Mouse (Mus musculus) cortical plate, adult 2 months (tissue): ENCODE data around the gene Rasl10b. TPM values are rescaled to one million over a fixed set of nuclear protein-coding genes. Genes with fewer than 3 reads are reported as not detected.
A peak's percentile ranks its signal among the peaks of the same experiment; 100 is the strongest.

ENCODE experiments used
- H3K27ac ChIP-seq: fragments of 200-500 bp; 2 replicates; pipeline ENCODE4 v1.5.1; 2012; ENCODE audit warnings: low read length, control low read depth, inconsistent platforms; ENCODE audit not compliant: insufficient read depth
- H3K4me1 ChIP-seq: fragments of 200-500 bp; 2 replicates; pipeline ENCODE4 v1.6.1; 2011; ENCODE audit warnings: low read length; ENCODE audit not compliant: control insufficient read depth, insufficient read depth
- H3K4me3 ChIP-seq: fragments of 200-500 bp; 2 replicates; pipeline ENCODE4 v1.5.1; 2011; ENCODE audit warnings: mild to moderate bottlenecking, low read length, control low read depth; ENCODE audit not compliant: insufficient read depth
- CTCF ChIP-seq: fragments of 200-500 bp; IDR thresholded peaks from 2 replicates; pipeline ENCODE4 v1.5.1; 2011; ENCODE audit warnings: mild to moderate bottlenecking, control low read depth, low read length; ENCODE audit not compliant: insufficient read depth; ENCODE audit errors: extremely low read depth
- POLR2A ChIP-seq: fragments of 200-500 bp; IDR thresholded peaks from 2 replicates; pipeline ENCODE4 v1.6.1; 2011; ENCODE audit warnings: mild to moderate bottlenecking, low read length, control low read depth; ENCODE audit not compliant: insufficient read depth; ENCODE audit errors: extremely low read depth
- polyA plus RNA-seq: library from polyadenylated mRNA; depleted of rRNA; stranded (reverse); fragments of >200 nt; gene quantifications from 2 replicates; pipeline ENCODE4 v1.2.3, GENCODE M21; 2012

The Rasl10b gene
- polyA plus RNA-seq, 1 experiment = 271 TPM

DNA sequence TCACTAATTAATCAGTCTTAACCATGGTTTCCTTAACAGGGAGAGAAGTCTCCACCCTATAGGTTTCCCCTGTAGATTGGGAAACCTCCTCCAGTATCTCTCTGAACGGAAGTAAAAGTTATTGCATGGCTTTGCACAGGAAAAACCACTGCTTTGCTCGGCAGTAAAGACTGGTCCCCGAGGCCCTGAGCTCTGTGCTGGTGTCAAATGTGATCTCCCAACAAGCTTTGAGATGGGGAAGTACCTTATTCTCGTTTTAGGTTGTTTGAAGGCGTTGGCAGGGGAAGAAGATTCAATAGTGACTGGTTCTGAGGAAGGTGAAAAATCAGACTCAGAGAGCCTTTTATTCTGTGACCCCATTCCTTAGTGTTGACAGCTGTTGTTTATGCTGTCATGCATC lies 10.2 kb upstream of the Rasl10b start:
- no peak overlapping the region for H3K4me3 ChIP-seq
- peaks cover 6% of the 10 kb centered on the region for H3K4me1 ChIP-seq
- no peak overlapping the region for H3K27ac ChIP-seq
- TF ChIP-seq POLR2A (no peak), CTCF (no peak)

DNA sequence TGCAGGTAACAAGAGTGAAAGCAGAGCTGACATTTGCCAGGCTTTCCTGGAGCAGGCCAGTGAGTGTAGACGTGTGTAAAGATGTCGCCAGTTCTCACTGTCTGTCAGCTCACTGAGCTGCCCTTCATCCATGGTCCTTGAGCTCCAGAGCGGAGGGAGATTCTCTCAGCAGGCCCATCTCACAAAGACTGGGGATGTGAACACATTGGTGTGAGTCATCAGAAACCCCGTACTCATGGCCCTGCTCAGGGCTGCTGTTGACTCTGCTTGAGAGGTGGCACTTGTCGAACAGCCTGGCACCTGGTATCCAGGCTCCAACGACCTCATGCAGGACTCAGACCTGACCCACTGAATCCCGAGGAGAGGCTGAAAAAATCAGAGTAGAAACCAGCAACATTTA lies 5.2 kb upstream of the Rasl10b start:
- no peak for TF ChIP-seq POLR2A
- no peak for TF ChIP-seq CTCF
- H3K4me3 ChIP-seq = no peak overlapping the region
- 0 out of 2 replicates have a peak overlapping the region, but pooled peaks have one; percentile 12 for H3K27ac ChIP-seq
- H3K4me1 ChIP-seq = peaks cover 9% of the 10 kb centered on the region

DNA sequence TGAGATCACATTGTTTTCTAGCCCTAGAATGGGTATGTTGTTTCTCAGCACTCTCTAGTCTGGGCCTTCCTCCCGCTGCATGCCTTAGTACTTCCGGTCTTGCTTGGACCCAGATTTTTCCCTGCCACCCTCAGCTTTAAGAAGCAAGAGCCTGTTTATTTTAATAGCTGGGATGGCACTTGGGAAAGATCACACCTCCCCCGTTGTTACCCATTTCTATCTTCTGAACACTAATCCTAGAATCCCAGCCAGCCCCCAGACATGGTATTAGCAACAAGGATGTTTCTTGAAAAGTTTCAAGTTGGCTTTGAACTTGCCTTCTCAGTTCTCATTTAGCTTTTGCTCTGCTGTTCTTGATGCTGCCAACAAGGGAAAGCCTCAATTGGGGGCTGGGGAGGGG lies 2.5 kb upstream of the Rasl10b start:
- Histone ChIP-seq H3K27ac (no peak overlapping the region), H3K4me1 (peaks cover 12% of the 10 kb centered on the region), H3K4me3 (no peak overlapping the region)
- no peak for TF ChIP-seq POLR2A
- no peak for TF ChIP-seq CTCF

DNA sequence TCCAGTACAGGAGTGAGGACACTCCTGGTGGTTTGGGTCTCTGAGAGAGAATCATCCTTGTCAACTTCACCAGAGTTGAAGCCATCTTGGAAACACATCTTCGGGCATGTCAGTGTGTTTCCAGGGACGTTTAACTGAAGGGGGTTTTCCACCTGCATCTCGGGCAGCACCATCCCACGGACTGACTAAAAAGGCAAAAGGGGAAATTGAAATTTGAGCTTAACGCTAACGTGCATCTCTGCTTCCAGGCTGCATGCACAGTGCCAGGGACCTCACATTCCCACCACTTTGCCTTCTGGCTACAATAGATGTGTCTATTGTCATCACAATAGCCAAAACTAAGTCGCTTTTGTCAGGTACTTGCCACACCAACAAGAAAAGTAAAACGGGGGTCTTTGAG lies 695 bp upstream of the Rasl10b start:
- Histone ChIP-seq H3K4me1 (peaks cover 14% of the 10 kb centered on the region), H3K27ac (no peak overlapping the region), H3K4me3 (no peak overlapping the region)
- no peak for TF ChIP-seq CTCF
- no peak for TF ChIP-seq POLR2A

DNA sequence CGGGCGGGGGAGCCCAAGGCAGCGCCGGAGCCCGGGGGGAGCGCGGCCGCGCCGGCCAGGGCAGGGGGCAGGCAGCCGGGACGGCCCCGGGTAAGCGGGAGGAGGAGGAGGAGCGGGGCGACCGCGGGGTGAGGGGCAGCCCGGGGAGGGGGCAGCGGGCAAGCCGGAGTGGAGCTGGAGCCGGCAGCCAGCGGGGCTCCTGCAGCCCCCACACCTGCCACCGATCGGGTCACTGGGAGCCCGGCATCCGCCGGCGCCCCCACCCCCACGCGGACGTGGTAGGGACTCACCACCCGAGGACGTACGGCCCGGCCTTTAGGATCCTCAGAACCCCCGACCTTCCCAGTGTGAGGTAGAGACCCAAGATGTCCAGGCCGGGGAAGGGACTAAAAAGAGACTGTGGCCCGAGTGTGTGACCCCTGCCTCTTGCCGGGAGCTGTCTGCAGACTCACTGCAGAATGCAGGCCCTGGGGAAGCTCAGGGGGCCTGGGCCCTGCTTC lies 905 bp downstream of the Rasl10b start:
- peak overlapping the region; percentile 57 for H3K4me3 ChIP-seq
- TF ChIP-seq POLR2A (no peak), CTCF (no peak)
- H3K4me1 ChIP-seq = peaks cover 16% of the 10 kb centered on the region
- peak overlapping the region; percentile 63 for H3K27ac ChIP-seq

DNA sequence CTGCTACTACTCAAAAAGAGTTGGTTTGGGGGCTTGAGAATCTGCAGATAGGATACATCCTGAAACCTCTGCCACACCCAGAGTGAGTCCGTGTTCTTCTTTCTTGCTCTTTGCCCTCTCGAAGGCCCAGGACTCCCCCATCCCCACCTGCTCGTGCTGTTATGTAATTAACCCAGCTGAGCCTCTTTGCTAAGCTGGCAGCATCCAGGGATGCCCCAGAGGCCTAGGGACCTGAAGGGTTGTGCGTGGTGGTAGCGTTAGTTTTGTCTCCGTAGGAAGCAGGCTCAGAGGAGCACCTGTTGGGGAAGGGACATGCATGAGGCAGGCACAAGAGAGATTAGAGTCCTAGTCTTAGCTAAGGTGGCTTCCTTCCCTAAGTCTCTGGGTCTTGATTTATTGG lies 1.6 kb downstream of the Rasl10b start:
- no peak for TF ChIP-seq POLR2A
- TF ChIP-seq CTCF = no peak
- Histone ChIP-seq H3K4me1 (peaks cover 16% of the 10 kb centered on the region), H3K4me3 (peak overlapping the region; percentile 57), H3K27ac (peak overlapping the region; percentile 63; the same call in 1 of the 2 replicates)

DNA sequence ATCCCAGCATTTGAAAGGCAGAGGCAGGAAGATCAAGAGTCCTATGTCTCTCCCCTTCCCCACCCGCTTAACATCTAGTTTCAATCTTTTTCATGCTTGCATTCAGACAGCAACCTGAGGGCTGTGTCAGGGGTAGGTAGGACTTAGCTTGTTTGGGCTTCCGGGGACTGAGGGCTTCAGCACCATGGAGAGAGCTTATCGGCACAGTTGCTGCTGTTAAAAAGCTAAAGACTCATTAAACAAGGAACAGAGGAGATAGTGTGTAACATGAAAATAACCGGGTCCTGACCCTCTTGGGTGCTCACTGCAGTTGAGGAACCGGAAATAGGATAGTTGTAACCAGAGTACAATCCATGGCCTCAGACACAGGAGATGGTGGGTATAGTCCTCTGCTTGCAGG lies 8.1 kb downstream of the Rasl10b start:
- Histone ChIP-seq H3K4me3 (no peak overlapping the region), H3K27ac (no peak overlapping the region), H3K4me1 (peaks cover 11% of the 10 kb centered on the region)
- TF ChIP-seq POLR2A = no peak
- no peak for TF ChIP-seq CTCF

DNA sequence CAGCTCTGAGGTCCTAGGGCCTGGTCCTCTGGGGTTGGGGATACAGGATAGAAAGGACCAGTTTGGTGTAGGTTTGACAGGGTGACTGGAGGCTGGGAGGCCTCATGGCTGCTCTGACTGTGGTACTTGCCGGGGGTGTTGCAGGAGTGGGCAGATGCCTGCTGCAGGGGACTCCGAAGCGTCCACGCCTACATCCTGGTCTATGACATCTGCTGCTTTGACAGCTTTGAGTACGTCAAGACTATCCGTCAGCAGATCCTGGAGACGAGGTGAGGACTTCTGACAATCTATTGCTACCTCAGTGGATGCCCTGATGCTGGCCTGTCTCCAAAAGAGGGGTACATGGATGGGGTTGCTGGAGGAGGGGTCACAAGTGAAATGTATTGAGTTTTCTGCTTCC lies 8.8 kb downstream of the Rasl10b start:
- Histone ChIP-seq H3K27ac (no peak overlapping the region; the same call in 1 of the 2 replicates), H3K4me1 (peaks cover 9% of the 10 kb centered on the region)
- TF ChIP-seq CTCF = no peak
- no peak for TF ChIP-seq POLR2A

DNA sequence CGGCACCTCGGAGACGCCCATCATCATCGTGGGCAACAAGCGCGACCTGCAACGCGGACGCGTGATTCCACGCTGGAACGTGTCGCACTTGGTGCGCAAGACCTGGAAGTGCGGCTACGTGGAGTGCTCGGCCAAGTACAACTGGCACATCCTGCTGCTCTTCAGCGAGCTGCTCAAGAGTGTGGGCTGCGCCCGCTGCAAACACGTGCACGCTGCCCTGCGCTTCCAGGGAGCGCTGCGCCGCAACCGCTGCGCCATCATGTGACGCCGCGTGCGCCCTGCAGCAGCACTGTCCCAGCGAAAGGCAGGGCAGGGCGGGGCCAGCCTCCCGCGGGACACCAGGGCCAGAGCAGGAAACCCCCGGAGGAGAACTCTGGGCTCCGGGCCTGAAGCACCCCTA lies 9.6 kb downstream of the Rasl10b start:
- no peak for TF ChIP-seq CTCF
- no peak for TF ChIP-seq POLR2A
- Histone ChIP-seq H3K27ac (no peak overlapping the region), H3K4me3 (peak overlapping the region; percentile 3; the same call in 1 of the 2 replicates), H3K4me1 (peaks cover 6% of the 10 kb centered on the region)

More for the DNA sequence above, 8.8 kb downstream of the Rasl10b start:
- no peak overlapping the region for H3K4me3 ChIP-seq

DNA sequence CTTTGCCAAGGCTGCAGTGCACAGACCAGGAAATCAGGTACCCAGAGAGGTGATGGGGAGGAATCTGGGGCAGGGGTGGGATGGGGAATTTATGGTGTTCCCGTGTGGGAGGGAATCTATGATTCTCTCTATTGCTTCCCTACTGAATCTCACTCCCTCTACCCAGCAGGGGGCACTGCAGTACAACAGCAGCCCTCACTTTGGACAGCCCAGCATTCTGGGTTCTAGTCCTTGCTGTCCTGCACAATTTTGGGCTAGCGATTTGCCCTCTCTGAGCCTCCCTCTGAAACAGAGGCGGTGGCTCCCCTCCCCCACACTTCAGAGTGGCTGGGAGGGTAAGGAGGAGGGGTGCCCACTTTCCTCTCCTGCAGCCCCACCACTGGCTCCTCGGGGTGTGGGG lies 11.4 kb downstream of the Rasl10b start:
- no peak overlapping the region for H3K4me3 ChIP-seq
- TF ChIP-seq CTCF (peak; percentile 54), POLR2A (no peak)
- H3K27ac ChIP-seq = no peak overlapping the region
- peaks cover 3% of the 10 kb centered on the region for H3K4me1 ChIP-seq
